Mouse (Mus musculus) midbrain, embryonic 16.5 days (tissue): ENCODE measurements around the gene Fgfr2. TPM values are rescaled to one million over a fixed set of nuclear protein-coding genes. Genes with fewer than 3 reads are reported as not detected.

Experiments used
- ATAC-seq: fragments of 200-750 bp; cut with Nextera tagmentation; 2 replicates; pipeline ENCODE4 v1.8.0; 2017; ENCODE audit warnings: moderate TSS enrichment
- H3K27ac ChIP-seq: fragments of 300-500 bp; sonication (generic); 2 replicates; pipeline ENCODE4 v1.5.1; 2014; ENCODE audit warnings: mild to moderate bottlenecking, low read length, mixed read lengths
- H3K27me3 ChIP-seq: fragments of 300-500 bp; sonication (generic); 2 replicates; pipeline ENCODE4 v1.6.1; 2014; ENCODE audit warnings: low read depth, low read length, mixed read lengths; ENCODE audit not compliant: control insufficient read depth, insufficient read depth
- H3K36me3 ChIP-seq: fragments of 300-500 bp; sonication (generic); 2 replicates; pipeline ENCODE4 v1.6.1; 2014; ENCODE audit warnings: mild to moderate bottlenecking, low read length, moderate library complexity, mixed read lengths; ENCODE audit not compliant: control insufficient read depth, insufficient read depth
- H3K4me1 ChIP-seq: fragments of 300-500 bp; sonication (generic); 2 replicates; pipeline ENCODE4 v1.6.1; 2014; ENCODE audit warnings: mild to moderate bottlenecking, low read length, mixed read lengths; ENCODE audit not compliant: control insufficient read depth, insufficient read depth
- H3K4me2 ChIP-seq: fragments of 300-500 bp; sonication (generic); 2 replicates; pipeline ENCODE4 v1.6.1; 2014; ENCODE audit warnings: mild to moderate bottlenecking, low read length, mixed read lengths
- H3K4me3 ChIP-seq: fragments of 300-500 bp; sonication (generic); 2 replicates; pipeline ENCODE4 v1.5.1; 2014; ENCODE audit warnings: low read depth, mild to moderate bottlenecking, low read length, moderate library complexity, mixed read lengths
- H3K9ac ChIP-seq: fragments of 300-500 bp; sonication (generic); 2 replicates; pipeline ENCODE4 v1.6.1; 2014; ENCODE audit warnings: low read depth, low read length, mixed read lengths
- H3K9me3 ChIP-seq: fragments of 300-500 bp; sonication (generic); replicated peaks from 2 replicates; pipeline ENCODE4 v1.6.1; 2014; ENCODE audit warnings: mild to moderate bottlenecking, low read length, mixed read lengths; ENCODE audit not compliant: control insufficient read depth, poor library complexity, severe bottlenecking
- WGBS: fragments of 180-500 bp; shearing (Covaris S2); extraction: QIAGEN DNeasy Blood & Tissue Kit; methylation state at CpG from one replicate; pipeline ENCODE4 v1.1.7; 2014; 5-methylcytosine and 5-hydroxymethylcytosine counted together
- polyA plus RNA-seq: library from polyadenylated mRNA; unstranded; fragments of >200 nt; fragmentation: Nextera tagmentation; extraction: Ambion mirVana; gene quantifications from 2 replicates; pipeline ENCODE4 v1.2.1, GENCODE M21; 2015

Fgfr2 gene
- polyA plus RNA-seq, 1 experiment from 2014 or later, result 23.8 TPM

DNA sequence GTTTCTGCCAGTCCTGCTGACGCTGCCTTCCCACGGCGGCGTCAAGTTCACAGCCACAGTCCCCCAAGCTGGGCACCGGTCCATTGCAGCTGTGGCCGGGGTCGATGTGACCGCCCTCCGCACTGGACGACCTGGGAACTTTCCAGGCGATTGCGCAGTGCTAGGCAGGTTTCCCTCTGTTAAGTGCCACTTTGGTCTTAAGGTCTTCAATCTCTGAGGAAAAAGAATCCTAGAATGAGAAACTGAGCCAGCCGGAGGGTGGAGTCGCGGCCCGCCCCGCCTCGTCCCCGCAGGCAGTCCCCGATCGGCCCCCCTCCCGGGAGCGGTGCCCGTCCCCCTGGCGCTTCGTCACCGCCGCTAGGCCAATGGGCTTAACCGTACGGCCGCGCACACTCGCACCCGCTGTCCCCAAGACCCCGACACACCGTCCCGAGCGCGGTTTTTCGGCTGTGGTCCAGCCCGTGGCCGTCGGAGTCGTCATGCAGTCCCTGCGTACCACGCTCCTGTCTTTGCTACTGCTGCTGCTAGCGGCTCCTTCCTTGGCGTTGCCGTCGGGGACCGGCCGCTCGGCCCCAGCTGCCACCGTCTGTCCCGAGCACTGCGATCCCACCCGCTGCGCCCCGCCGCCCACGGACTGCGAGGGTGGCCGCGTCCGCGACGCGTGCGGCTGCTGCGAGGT lies 2187.2 kb downstream of the Fgfr2 start, which contains the start of gene Htra1:
Gene Htra1, plus strand, starts transcription at position 319 of the 679 bp plus-strand sequence.
- Histone ChIP-seq H3K4me3 (peak within 1 kb of the TSS; percentile 38), H3K27ac (no peak within 1 kb of the TSS), H3K27me3 (peaks cover 52% of the 10 kb centered on the region), H3K9me3 (no peaks in the 10 kb centered on the region), H3K4me1 (peaks cover 12% of the 10 kb centered on the region), H3K4me2 (peak within 1 kb of the TSS; percentile 73), H3K36me3 (no peaks in the 10 kb centered on the region), H3K9ac (peak within 1 kb of the TSS; percentile 57; the same call in 1 of the 2 replicates)
- ATAC-seq, result 0 out of 2 replicates have a peak, but pooled peaks have one; percentile 45
- under 1% methylated on average over 66 of the region's 70 CpGs for WGBS

GRCm38 (mm10) chr7:130935421-130935792 lies 2187.7 kb downstream of the Fgfr2 start:
- Histone ChIP-seq H3K27ac (no peak overlapping the region), H3K4me1 (peaks cover 12% of the 10 kb centered on the region), H3K27me3 (peaks cover 52% of the 10 kb centered on the region), H3K9ac (no peak overlapping the region), H3K4me3 (peak overlapping the region; percentile 38), H3K9me3 (no peaks in the 10 kb centered on the region), H3K4me2 (peak overlapping the region; percentile 73), H3K36me3 (no peaks in the 10 kb centered on the region)
- no peak for ATAC-seq
- 17% methylated on average over 16 of the region's 16 CpGs for WGBS

DNA sequence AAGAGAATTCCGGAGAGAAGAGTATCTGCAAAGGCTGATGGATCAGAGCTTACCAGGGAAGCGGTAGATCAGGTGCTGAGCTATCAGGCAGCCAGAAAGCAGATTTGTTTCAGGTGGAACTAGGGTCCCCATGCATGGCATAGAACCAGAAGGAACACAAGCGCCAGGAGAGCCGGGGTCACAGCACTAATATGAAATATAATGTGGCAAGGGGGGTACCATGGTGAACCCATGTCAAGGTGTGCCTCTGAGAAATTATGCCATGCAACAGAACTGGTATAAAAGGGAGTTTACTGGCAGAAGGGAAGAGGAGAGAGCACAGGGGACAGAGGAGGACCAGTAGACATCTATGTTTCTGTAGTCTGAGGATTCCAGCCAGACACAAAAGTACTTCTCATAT lies 2188.5 kb downstream of the Fgfr2 start:
- H3K27me3 ChIP-seq, result peaks cover 52% of the 10 kb centered on the region
- no peak for ATAC-seq
- H3K4me3 ChIP-seq, result no peak overlapping the region
- H3K27ac ChIP-seq, result no peak overlapping the region
- peaks cover 12% of the 10 kb centered on the region for H3K4me1 ChIP-seq
- no peaks in the 10 kb centered on the region for H3K36me3 ChIP-seq
- H3K4me2 ChIP-seq, result no peak overlapping the region
- H3K9ac ChIP-seq, result no peak overlapping the region
- H3K9me3 ChIP-seq, result no peaks in the 10 kb centered on the region
- 83% methylated on average over 4 of the region's 4 CpGs for WGBS

DNA sequence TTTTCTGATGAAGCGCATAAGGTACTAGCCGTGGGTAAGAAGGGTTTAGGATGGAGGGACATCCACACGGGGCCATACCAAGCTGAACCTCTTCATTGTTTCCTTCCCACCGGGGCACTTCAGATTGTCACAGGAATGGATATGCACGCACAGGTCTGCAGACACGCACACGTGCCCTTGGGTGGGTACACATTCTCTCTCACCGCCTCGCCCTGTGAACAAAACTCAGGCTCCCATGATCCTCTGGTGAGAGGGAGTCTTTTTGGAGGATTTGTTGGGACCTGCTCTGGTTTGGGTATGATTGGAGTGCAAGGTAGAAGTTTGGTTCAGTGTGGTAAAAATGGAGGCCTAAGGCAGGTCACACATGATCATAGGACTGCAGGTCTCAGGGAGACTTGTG lies 2190.2 kb downstream of the Fgfr2 start:
- H3K9me3 ChIP-seq, result no peaks in the 10 kb centered on the region
- peaks cover 43% of the 10 kb centered on the region for H3K27me3 ChIP-seq
- no peak for ATAC-seq
- H3K4me2 ChIP-seq, result no peak overlapping the region
- H3K9ac ChIP-seq, result no peak overlapping the region
- WGBS, result 91% methylated on average over 9 of the region's 9 CpGs
- no peak overlapping the region for H3K4me3 ChIP-seq
- H3K36me3 ChIP-seq, result no peaks in the 10 kb centered on the region
- H3K27ac ChIP-seq, result no peak overlapping the region
- H3K4me1 ChIP-seq, result peaks cover 12% of the 10 kb centered on the region

GRCm38 (mm10) chr7:130930401-130930800 lies 2192.7 kb downstream of the Fgfr2 start:
- Histone ChIP-seq H3K4me2 (no peak overlapping the region), H3K27me3 (peaks cover 25% of the 10 kb centered on the region)
- 69% methylated on average over 3 of the region's 3 CpGs for WGBS

DNA sequence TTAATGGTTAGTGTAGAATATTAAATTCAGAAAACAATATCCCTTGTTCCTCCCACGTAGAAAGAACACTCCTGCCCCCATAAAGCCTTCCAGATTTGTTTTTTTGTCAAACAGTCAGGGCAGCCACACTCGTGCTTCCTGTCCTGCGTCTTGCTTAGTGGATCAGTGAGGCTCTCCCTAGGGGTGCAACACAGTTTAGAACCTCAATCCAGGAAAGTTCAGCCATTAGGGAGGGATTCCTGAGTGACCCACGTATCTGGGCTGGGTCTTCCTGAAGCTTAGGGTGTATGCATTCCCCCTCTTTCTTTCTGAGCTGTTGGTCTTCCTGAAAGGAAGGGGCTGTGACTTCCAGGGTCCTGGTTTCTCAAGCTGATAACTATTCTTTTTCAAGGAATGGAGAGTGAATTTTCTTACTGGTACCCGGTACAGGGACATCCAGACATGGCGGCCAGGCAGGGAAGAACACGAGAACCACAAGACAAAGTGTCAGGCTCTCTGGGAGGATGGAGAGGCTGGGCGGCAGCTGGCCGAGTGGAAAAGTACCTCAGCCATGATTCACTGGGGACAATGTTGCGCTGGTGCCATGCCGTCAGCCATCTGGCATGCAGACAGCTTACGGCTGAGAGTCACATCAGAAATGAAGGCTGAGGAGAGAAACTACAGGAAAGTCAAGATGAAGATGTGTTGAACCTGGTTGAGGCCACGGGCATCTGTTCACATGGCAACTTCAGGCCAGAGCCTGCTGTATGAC lies 2200.0 kb downstream of the Fgfr2 start:
- H3K27ac ChIP-seq, result no peak overlapping the region
- no peak overlapping the region for H3K4me2 ChIP-seq
- no peaks in the 10 kb centered on the region for H3K36me3 ChIP-seq
- no peak for ATAC-seq
- H3K4me1 ChIP-seq, result no peaks in the 10 kb centered on the region
- no peak overlapping the region for H3K9ac ChIP-seq
- H3K27me3 ChIP-seq, result no peaks in the 10 kb centered on the region
- no peaks in the 10 kb centered on the region for H3K9me3 ChIP-seq
- no peak overlapping the region for H3K4me3 ChIP-seq
- WGBS, result 65% methylated on average over 13 of the region's 13 CpGs

More at GRCm38 (mm10) chr7:130930401-130930800, 2192.7 kb downstream of the Fgfr2 start:
- no peak for ATAC-seq
- H3K4me1 ChIP-seq, result peaks cover under 1% of the 10 kb centered on the region; the same call in 1 of the 2 replicates
- H3K36me3 ChIP-seq, result no peaks in the 10 kb centered on the region
- no peak overlapping the region for H3K4me3 ChIP-seq
- H3K27ac ChIP-seq, result no peak overlapping the region
- no peaks in the 10 kb centered on the region for H3K9me3 ChIP-seq
- H3K9ac ChIP-seq, result no peak overlapping the region

DNA sequence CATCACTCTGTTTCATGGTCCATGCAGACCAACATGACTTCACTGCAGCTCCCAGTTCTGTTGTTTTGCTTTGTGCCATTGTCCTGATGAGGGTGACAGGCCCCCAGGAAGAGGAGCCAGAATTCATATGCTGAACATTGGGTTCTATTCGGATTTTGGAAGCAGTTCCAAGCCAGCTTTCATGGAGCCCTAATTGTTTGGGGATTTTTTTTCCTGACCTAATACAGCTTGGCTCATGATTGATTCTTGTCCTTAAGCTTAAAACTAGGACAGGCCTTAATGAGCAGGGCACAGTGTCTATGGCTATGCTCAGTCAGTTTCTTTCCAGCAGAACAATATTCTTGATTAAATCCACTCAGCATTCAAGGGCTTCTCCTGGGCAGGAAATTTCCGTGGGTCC lies 2204.9 kb downstream of the Fgfr2 start:
- H3K4me2 ChIP-seq, result no peak overlapping the region
- H3K4me3 ChIP-seq, result no peak overlapping the region
- no peak overlapping the region for H3K9ac ChIP-seq
- ATAC-seq, result no peak
- H3K27ac ChIP-seq, result no peak overlapping the region
- H3K36me3 ChIP-seq, result peaks cover 3% of the 10 kb centered on the region; the same call in 1 of the 2 replicates
- H3K9me3 ChIP-seq, result no peaks in the 10 kb centered on the region
- WGBS, result 59% methylated on average over 2 of the region's 2 CpGs
- no peaks in the 10 kb centered on the region for H3K4me1 ChIP-seq
- H3K27me3 ChIP-seq, result no peaks in the 10 kb centered on the region

DNA sequence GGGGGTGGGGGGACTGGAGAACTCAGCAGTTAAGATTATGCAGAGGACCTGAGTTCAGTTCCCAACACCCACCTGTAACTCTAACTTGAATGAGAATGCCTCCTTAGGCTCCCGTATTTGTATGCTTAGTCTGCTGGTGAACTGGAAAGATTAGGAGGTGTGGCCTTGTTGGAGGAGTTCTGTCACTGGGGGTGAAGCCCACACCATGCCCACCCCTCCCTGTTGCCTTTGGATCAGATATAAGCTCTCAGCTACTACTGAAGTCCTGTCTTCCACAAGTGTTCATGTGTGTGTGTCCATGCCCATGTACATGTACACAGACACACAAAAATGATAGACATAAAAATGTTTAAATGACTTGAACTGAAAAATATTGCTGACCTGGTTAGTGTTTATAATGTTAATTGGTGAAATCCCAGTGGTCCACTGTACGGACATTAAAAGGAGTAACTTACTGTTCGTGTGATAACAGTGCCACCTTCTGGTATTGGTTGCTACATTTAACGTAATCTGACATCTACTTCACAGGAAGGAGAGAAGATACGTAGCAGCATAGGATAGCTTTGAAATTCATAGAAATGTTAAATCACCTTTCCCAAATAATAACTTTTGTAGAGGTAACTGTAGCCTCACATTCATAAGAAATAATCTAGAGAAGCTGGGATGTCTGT lies 2208.3 kb downstream of the Fgfr2 start:
- no peaks in the 10 kb centered on the region for H3K9me3 ChIP-seq
- WGBS, result 48% methylated on average over 5 of the region's 5 CpGs
- H3K4me1 ChIP-seq, result no peaks in the 10 kb centered on the region
- no peaks in the 10 kb centered on the region for H3K27me3 ChIP-seq
- no peak overlapping the region for H3K4me3 ChIP-seq
- H3K36me3 ChIP-seq, result peaks cover 10% of the 10 kb centered on the region; the same call in 1 of the 2 replicates
- ATAC-seq, result peak; percentile 62; the same call in 1 of the 2 replicates
- no peak overlapping the region for H3K9ac ChIP-seq
- H3K27ac ChIP-seq, result no peak overlapping the region
- no peak overlapping the region for H3K4me2 ChIP-seq
